Mouse (Mus musculus) limb, embryonic 13.5 days (tissue): ENCODE results near the gene Rhbdd1. TPM values are rescaled to one million over a fixed set of nuclear protein-coding genes. Genes with fewer than 3 reads are reported as not detected.

Source experiments
- ATAC-seq: fragments of 200-750 bp; cut with Nextera tagmentation; 2 replicates; pipeline ENCODE4 v1.8.0; 2017; ENCODE audit warnings: low read depth, moderate number of reproducible peaks, moderate TSS enrichment; ENCODE audit not compliant: low FRiP score
- H3K27ac ChIP-seq: fragments of 300-500 bp; sonication (generic); 2 replicates; pipeline ENCODE4 v1.5.1; 2015; ENCODE audit warnings: inconsistent platforms, mild to moderate bottlenecking, moderate library complexity
- H3K27me3 ChIP-seq: fragments of 300-500 bp; sonication (generic); 2 replicates; pipeline ENCODE4 v1.6.1; 2015; ENCODE audit warnings: mild to moderate bottlenecking, inconsistent platforms
- H3K36me3 ChIP-seq: fragments of 300-500 bp; sonication (generic); 2 replicates; pipeline ENCODE4 v1.6.1; 2015; ENCODE audit warnings: inconsistent platforms, mild to moderate bottlenecking, moderate library complexity
- H3K4me1 ChIP-seq: fragments of 300-500 bp; sonication (generic); 2 replicates; pipeline ENCODE4 v1.6.1; 2015; ENCODE audit warnings: inconsistent platforms
- H3K4me2 ChIP-seq: fragments of 300-500 bp; sonication (generic); replicated peaks from 2 replicates; pipeline ENCODE4 v1.6.1; 2015; ENCODE audit warnings: inconsistent platforms, mild to moderate bottlenecking, moderate library complexity
- H3K4me3 ChIP-seq: fragments of 300-500 bp; sonication (generic); 2 replicates; pipeline ENCODE4 v1.5.1; 2015; ENCODE audit warnings: moderate library complexity, mild to moderate bottlenecking, inconsistent platforms
- H3K9ac ChIP-seq: fragments of 300-500 bp; sonication (generic); 2 replicates; pipeline ENCODE4 v1.6.1; 2015; ENCODE audit warnings: mild to moderate bottlenecking, inconsistent platforms
- H3K9me3 ChIP-seq: fragments of 300-500 bp; sonication (generic); 2 replicates; pipeline ENCODE4 v1.6.1; 2016; ENCODE audit warnings: inconsistent platforms
- WGBS: fragments of 180-500 bp; shearing (Covaris S2); methylation state at CpG from one replicate; pipeline ENCODE4 v1.1.7; 2015; 5-methylcytosine and 5-hydroxymethylcytosine counted together
- polyA plus RNA-seq: library from polyadenylated mRNA; unstranded; fragments of >200 nt; fragmentation: Nextera tagmentation; extraction: Ambion mirVana; gene quantifications from 2 replicates; pipeline ENCODE4 v1.2.1, GENCODE M21; 2015

Gene Rhbdd1
- polyA plus RNA-seq, 1 experiment from 2014 or later = 7.6 TPM

DNA sequence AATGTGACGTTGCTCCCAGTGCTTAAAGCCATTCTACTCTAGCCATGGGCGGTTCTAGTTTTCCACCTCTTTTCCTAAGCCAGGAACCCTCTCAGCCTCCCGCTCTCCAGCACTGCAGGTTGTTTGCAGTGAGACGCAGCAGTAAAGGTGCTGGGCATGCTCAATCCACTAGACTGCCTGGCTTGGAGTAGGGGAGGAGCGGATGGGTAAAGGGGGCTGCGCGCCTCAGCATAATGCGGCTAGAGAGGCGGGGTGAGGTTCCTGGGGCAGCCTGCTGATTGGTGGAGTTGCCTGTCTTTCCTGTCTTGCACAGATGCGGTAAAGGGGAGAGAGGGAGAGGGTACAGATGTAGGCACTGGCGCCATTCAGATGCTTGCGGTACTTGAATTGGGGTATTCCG is 23.5 kb upstream of the Rhbdd1 start:
- Histone ChIP-seq H3K36me3 (peaks cover 16% of the 10 kb centered on the region), H3K27me3 (no peaks in the 10 kb centered on the region), H3K4me1 (peaks cover 28% of the 10 kb centered on the region), H3K9ac (no peak overlapping the region; the same call in 1 of the 2 replicates), H3K27ac (peak overlapping the region; percentile 12; the same call in 1 of the 2 replicates), H3K4me3 (peak overlapping the region; percentile 75), H3K4me2 (peak overlapping the region; percentile 92), H3K9me3 (peaks cover 5% of the 10 kb centered on the region; the same call in 1 of the 2 replicates)
- under 1% methylated on average over 13 of the region's 13 CpGs for WGBS
- peak; percentile 66 for ATAC-seq

DNA sequence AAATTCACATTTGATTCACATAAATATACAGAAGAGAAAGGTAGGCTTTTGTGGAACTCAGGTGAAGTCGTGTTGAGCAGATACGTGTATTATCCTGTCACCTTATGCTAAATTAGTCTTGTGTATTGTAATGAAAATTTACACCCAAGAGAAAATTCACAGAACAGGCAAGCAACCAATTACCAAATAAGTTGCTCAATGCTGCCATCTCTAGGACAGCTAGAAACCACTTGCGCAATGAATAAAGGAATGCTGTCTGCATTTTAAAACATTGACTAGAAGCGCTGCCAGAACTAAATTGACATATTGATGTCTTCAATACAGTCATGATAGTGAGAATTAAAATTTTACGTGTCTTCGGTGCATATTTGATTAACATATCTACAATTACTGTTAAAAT is 22.1 kb upstream of the Rhbdd1 start:
- H3K9ac ChIP-seq = no peak overlapping the region
- no peak overlapping the region for H3K27ac ChIP-seq
- peaks cover under 1% of the 10 kb centered on the region; the same call in 1 of the 2 replicates for H3K9me3 ChIP-seq
- peaks cover 14% of the 10 kb centered on the region for H3K4me1 ChIP-seq
- no peaks in the 10 kb centered on the region for H3K27me3 ChIP-seq
- H3K4me3 ChIP-seq = no peak overlapping the region
- H3K36me3 ChIP-seq = peaks cover 3% of the 10 kb centered on the region
- no peak for ATAC-seq
- 8% methylated on average over 6 of the region's 6 CpGs for WGBS
- H3K4me2 ChIP-seq = no peak overlapping the region

DNA sequence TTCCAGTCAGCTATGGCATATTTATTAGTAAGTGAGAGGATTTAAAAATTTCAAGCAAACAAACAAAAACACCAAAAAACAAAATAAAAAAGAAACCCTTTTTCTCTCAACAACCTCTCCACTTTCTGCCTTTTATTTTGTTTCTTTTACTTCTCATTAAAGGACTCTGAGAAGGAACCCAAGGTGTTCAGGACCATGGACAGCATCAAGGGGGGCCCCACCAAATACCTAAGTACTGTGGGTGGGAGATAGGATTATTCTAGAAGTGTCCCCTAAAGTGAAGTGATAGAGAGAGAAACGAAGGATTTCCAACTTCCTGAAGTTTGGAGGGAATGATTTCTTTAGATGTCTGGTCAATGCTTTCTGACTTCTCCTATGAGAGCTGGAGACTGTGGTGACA is 17.7 kb upstream of the Rhbdd1 start:
- no peaks in the 10 kb centered on the region for H3K4me1 ChIP-seq
- no peaks in the 10 kb centered on the region for H3K36me3 ChIP-seq
- 17% methylated on average over 1 of the region's 1 CpGs for WGBS
- no peak overlapping the region for H3K4me2 ChIP-seq
- H3K9ac ChIP-seq = no peak overlapping the region
- H3K27ac ChIP-seq = no peak overlapping the region
- H3K27me3 ChIP-seq = no peaks in the 10 kb centered on the region
- no peak for ATAC-seq
- H3K4me3 ChIP-seq = no peak overlapping the region
- H3K9me3 ChIP-seq = no peaks in the 10 kb centered on the region

DNA sequence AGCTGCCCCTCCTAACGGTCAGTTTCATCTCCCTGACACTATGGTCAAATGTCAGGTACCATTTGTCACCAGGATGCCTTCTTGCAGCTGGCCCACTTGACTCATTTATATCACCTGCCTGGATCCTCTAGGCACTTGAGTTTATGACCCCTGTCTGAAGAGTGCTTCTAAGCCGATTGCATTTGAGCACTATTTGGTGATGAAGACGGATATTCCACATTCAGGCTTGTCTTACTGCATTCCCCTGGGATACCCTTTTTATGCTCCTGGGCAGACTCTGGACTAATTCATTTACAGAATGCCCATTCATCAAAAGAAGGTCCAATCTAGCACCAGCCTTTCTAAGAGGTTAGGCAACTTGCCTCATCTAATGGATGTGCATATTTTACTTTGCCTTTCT is 11.8 kb upstream of the Rhbdd1 start:
- H3K4me3 ChIP-seq = no peak overlapping the region
- H3K36me3 ChIP-seq = no peaks in the 10 kb centered on the region
- no peaks in the 10 kb centered on the region for H3K9me3 ChIP-seq
- H3K27me3 ChIP-seq = no peaks in the 10 kb centered on the region
- H3K27ac ChIP-seq = no peak overlapping the region
- no peaks in the 10 kb centered on the region for H3K4me1 ChIP-seq
- no peak overlapping the region for H3K4me2 ChIP-seq
- 19% methylated on average over 3 of the region's 3 CpGs for WGBS
- no peak overlapping the region for H3K9ac ChIP-seq
- no peak for ATAC-seq

DNA sequence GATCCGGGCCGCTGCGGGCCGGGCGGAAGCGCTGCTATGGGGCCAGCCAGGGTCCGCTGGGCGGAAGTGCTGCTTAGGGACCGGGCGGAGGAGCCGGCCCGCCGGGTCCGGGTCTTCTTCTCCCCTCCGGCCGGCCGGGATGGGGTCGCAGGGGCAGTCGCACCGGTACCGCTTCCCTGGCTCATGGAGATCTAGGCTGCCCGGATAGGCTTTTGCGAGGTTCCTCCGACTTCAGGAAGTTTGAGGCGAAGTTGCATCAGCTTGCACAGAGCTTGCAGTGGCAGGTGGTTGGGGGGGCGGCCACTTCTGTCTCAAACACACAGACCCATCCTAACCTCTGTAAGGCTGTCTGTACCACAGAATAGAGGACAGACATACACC is 484 bp downstream of the Rhbdd1 start:
- peaks cover 9% of the 10 kb centered on the region for H3K4me1 ChIP-seq
- H3K4me2 ChIP-seq = peak overlapping the region; percentile 75
- peak; percentile 49 for ATAC-seq
- WGBS = 0% methylated on average over 25 of the region's 26 CpGs
- peak overlapping the region; percentile 97 for H3K27ac ChIP-seq
- peak overlapping the region; percentile 93 for H3K9ac ChIP-seq
- H3K36me3 ChIP-seq = no peaks in the 10 kb centered on the region
- no peaks in the 10 kb centered on the region for H3K9me3 ChIP-seq
- H3K27me3 ChIP-seq = no peaks in the 10 kb centered on the region
- peak overlapping the region; percentile 89 for H3K4me3 ChIP-seq

DNA sequence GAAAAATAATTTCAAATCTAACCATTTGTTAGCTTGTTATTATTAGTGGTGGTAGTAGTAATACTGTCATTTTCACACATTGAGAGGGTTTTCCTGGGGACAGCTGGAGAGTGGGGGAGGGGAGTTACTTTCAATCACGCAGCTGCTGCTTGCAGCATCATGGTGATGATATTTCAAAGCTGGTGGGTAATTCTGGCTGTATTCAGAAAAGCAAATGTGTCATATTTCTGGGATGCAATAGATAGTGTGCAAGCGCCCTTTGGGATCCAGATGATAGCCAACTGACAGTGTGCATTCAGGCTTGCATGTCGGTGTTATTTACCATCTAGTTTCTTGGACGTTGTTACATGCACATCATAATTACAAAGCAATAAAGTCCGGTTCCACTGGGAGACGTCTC is 4.2 kb downstream of the Rhbdd1 start:
- Histone ChIP-seq H3K36me3 (no peaks in the 10 kb centered on the region), H3K27ac (no peak overlapping the region; the same call in 1 of the 2 replicates), H3K27me3 (no peaks in the 10 kb centered on the region), H3K4me3 (no peak overlapping the region), H3K9ac (no peak overlapping the region), H3K4me2 (no peak overlapping the region), H3K4me1 (peaks cover 13% of the 10 kb centered on the region), H3K9me3 (no peaks in the 10 kb centered on the region)
- no peak for ATAC-seq
- 60% methylated on average over 6 of the region's 6 CpGs for WGBS

DNA sequence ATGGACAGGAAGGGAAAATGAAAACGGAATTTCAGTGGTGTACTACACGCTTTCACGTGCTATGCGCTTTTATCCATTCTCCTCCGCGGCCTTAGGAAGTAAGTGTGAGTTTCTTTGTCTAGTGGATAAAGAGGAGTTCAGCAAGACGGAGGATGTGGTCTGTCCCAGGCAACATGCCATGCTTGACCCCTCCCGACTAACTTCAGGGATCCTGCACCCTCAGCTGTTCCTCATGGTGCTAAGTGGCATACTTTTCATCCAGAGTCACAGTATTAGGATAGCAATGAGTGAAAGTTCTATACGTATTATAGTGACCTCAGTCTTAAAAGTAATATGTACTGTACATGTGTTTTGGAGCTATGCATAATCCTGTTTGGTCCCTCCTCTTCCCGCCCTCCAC is 4.6 kb downstream of the Rhbdd1 start:
- peaks cover 13% of the 10 kb centered on the region for H3K4me1 ChIP-seq
- ATAC-seq = no peak
- no peak overlapping the region for H3K4me3 ChIP-seq
- no peak overlapping the region for H3K9ac ChIP-seq
- H3K27me3 ChIP-seq = no peaks in the 10 kb centered on the region
- no peak overlapping the region; the same call in 1 of the 2 replicates for H3K27ac ChIP-seq
- WGBS = 86% methylated on average over 10 of the region's 10 CpGs
- no peaks in the 10 kb centered on the region for H3K36me3 ChIP-seq
- no peak overlapping the region for H3K4me2 ChIP-seq
- H3K9me3 ChIP-seq = no peaks in the 10 kb centered on the region

DNA sequence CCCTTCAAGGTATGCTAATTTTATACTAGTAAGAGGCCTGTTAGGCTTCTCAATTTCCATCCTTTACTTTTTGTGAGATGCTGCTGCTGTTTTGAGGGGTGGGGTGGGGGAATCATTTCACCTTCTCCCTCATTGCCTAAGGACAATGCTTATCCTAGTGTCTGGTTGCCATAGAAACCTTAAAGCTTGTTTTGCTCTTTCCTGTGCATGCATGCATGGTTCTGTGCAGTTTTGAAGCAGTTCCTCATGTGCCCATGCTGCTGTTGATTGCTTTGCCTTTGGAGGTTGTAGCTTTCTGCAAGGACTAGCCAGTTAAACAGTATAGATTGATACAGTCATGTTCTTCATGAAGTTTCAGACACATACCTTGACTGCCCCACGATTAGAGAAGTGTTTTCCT is 5.2 kb downstream of the Rhbdd1 start:
- Histone ChIP-seq H3K27me3 (no peaks in the 10 kb centered on the region), H3K4me3 (no peak overlapping the region), H3K36me3 (no peaks in the 10 kb centered on the region), H3K9ac (no peak overlapping the region), H3K4me2 (no peak overlapping the region), H3K4me1 (peaks cover 13% of the 10 kb centered on the region), H3K27ac (no peak overlapping the region), H3K9me3 (no peaks in the 10 kb centered on the region)
- no peak for ATAC-seq
- WGBS = 83% methylated on average over 1 of the region's 1 CpGs

DNA sequence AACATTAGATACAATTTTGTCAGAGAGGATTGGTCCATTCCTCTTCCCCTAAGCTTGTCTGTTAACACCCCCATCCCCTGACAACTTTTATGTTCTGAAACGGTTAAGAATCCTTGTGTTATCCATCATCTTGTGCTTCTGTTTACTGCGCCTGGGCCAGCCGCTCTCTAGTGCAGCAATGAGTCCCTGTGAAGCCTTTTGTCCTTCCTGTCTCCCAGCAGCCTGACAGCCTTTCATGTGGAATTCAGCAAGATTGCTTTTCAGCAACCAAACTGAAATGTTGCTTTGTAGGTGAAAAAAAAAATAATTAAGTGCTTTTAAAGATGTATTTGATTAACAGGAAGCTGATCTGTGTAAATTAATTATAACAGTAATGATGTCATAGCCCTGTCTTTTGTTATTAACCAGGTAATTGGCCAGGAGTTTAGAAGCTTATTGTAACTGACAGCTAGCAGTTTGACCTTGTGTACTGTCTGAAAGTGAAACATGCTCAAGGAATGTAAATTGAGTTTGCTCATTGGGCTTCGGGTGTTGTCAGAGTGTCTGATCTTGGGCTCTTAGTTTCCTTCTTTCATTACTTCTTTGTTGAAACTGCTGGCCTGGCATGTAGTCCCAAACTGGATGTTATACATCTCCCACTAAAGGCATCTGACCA is 8.0 kb downstream of the Rhbdd1 start:
- Histone ChIP-seq H3K9ac (no peak overlapping the region), H3K9me3 (no peaks in the 10 kb centered on the region), H3K4me3 (no peak overlapping the region), H3K4me1 (peaks cover 4% of the 10 kb centered on the region; the same call in 1 of the 2 replicates), H3K27me3 (no peaks in the 10 kb centered on the region), H3K4me2 (no peak overlapping the region), H3K36me3 (no peaks in the 10 kb centered on the region), H3K27ac (no peak overlapping the region)
- 22% methylated on average over 4 of the region's 4 CpGs for WGBS
- no peak for ATAC-seq

DNA sequence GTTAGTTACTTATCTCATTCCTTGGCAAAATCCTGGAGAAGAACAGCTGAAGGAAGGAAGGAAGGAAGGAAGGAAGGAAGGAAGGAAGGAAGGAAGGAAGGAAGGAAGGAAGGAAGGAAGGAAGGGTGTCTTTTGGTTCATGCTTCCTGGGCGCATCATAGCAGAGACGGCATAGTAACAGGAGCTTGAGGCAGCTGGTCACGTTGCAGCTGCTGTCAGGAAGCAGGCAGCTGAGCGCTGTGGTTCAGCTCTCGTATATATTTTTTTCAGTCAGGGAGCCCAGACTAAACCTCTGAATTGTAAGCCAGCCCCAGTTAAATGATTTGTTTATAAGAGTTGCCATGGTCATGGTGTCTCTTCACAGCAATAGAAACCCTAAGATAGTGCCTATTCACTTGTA is 9.9 kb downstream of the Rhbdd1 start:
- Histone ChIP-seq H3K4me1 (peaks cover 4% of the 10 kb centered on the region; the same call in 1 of the 2 replicates), H3K27ac (no peak overlapping the region), H3K4me3 (no peak overlapping the region), H3K4me2 (no peak overlapping the region), H3K36me3 (no peaks in the 10 kb centered on the region), H3K9ac (no peak overlapping the region), H3K9me3 (no peaks in the 10 kb centered on the region), H3K27me3 (no peaks in the 10 kb centered on the region)
- WGBS = 87% methylated on average over 5 of the region's 5 CpGs
- ATAC-seq = no peak

DNA sequence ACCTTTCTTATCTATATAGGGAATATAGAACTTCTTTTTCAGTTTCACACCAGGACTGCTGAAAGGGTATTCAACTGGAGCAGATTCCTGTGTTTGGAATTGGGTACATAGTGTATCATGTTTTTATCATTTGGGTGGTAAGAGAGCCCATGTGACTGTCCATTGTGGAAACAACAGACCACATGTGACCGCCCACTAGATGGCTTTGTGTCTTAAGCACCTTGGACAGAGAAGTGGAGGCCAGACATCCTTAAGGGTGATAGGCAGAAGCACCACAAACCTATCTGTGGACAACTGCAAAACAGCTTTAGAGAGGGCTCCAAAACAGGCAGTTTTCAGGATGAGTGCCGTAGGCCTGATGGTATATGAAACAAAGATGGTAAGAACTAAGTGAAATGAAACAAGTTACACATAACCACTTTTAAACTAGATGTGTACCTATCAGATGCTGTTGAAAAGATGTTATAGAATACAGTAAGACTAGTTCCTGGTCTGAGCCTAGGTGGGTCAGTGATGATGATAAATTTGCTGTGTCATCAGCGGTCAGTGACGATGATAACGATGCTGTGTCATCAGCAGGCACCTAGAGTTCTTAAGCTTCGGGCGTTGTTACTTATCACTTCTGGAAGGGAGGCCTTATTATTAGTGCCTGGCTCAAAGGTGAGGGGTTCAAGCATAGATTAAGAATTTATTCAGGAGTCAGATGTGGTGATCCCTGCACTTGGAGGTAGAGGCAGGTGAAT is 12.0 kb downstream of the Rhbdd1 start:
- Histone ChIP-seq H3K9ac (no peak overlapping the region), H3K36me3 (no peaks in the 10 kb centered on the region), H3K27me3 (no peaks in the 10 kb centered on the region), H3K4me1 (no peaks in the 10 kb centered on the region), H3K27ac (no peak overlapping the region), H3K4me2 (no peak overlapping the region), H3K9me3 (no peaks in the 10 kb centered on the region), H3K4me3 (no peak overlapping the region)
- WGBS = 92% methylated on average over 7 of the region's 7 CpGs
- ATAC-seq = no peak

DNA sequence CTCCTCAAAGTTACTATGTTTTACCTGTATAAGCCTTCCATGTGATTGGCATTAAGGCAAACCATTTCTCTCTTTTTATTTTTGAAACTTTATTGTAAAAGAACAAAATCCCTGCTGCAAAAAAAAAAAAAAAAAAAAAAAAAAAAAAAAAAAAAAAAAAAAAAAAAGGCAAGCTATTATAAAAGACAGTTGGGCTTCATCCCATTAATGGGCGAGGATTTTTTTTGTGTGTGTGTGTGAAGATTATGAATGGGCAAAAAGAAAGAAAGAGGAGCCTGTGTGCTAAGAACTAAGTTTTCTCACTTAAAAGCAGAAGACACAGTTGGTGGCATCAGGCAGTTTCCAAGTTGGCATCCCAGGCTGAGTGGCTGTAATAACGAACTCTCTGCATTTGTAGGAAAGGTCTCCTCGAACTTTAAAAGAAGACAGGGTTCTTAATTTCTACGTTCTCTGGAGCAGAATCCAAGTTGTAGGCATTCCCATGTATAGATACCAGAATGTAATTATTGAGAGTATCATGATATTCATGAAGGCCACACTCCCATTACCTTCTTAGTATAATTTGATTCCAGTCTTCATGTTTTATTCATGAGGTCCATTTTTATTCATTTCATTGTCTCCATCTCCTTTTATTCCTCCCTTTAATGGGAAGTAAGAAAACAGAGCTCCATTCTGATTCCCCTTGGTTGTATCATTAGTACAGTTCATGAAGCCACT is 13.1 kb downstream of the Rhbdd1 start:
- Histone ChIP-seq H3K4me3 (no peak overlapping the region), H3K27ac (no peak overlapping the region), H3K27me3 (no peaks in the 10 kb centered on the region), H3K4me1 (no peaks in the 10 kb centered on the region), H3K9ac (no peak overlapping the region), H3K36me3 (no peaks in the 10 kb centered on the region), H3K4me2 (no peak overlapping the region), H3K9me3 (no peaks in the 10 kb centered on the region)
- no peak for ATAC-seq
- 77% methylated on average over 4 of the region's 4 CpGs for WGBS
